Mouse (Mus musculus) urinary bladder, postnatal 4 days (tissue): ENCODE measurements around the gene Tmco3.

Experiments used
- DNase-seq, 2 experiments: peaks; one replicate each; pipeline ENCODE4 v3.0.0; 2021 to 2022; ENCODE audit warnings: low spot score in 2 of 2

Tmco3 gene

GRCm38 (mm10) chr8:13287692-13288623, at the start of gene Tmco3, which contains the start of gene Dcun1d2:
Tmco3 (plus strand) TSS chr8:13288190.
Dcun1d2 (minus strand) TSS chr8:13288131.
- DNase-seq: peak; percentile 91

- DNase-seq: no peak
Observed at GRCm38 (mm10) chr8:13240055-13240454, 47.9 kb upstream of the Tmco3 start.

GRCm38 (mm10) chr8:13240691-13241090, 47.3 kb upstream of the Tmco3 start:
- no peak for DNase-seq

DNA sequence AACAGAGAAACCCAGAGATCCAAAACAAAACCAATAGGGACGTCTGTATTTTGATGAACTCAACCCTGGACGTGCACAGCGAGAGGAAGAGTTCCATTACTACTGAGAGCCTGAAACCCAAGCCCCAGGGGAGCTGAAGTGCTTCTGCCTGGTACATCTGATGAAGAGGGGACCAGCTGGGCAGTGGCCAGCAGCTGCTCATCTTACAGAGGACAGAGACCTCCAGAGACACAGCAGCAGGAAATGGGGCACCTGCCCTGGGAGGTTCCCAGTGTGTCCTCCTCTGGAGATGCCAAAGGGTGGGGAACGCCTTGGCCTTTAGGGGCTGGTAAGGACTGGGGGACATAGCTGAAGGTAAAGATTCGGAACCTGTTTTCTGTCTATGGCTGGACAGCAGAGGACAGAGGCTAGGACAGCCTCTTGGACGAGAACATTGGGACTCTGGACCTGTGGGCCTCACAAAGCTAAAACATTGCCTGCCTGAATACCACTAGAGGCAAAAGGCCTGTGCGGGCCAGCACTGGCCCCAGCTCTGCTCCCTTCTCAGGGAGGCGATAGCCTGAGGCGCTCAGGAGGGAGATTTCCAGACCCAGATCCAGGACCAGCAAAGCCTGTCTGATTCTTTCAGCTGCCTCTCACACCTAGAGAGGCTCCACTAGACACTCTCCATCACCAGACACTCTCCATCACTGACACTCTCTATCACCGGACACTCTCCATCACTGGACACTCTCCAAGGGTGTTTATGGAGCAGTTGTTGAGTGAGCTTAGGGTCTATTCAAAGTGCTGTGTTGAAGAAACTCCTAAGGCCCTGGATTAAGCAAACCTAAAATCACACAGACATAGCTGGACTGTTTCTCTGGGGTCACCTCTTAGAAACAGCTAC, 44.8 kb upstream of the Tmco3 start:
- no peak for DNase-seq

DNA sequence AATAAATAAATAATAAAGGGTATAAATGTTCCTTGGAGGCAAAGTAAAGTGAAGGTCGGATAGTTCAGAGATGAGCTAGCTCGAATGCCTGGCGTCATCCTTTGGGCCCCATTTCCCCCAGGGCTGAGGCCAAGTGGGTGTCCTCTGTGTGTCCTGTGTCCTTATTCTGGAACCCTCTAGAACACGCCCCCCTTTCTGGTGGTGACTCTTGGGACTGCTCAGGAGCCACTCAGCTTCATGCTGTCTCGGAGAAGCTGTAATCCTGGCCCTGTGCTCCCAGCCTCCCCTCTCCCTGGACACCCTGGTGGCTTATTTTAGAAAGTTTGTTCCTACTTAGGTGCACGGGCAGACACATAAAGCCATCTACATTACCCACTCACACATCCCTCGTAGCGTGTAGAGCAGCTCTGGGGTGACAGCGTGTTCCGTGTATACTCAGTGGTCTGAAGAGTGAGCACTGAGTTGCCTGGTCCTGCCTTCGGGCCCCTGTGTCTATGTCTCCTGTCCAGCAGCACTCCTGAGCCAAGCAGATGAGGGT, 43.6 kb upstream of the Tmco3 start:
- DNase-seq: no peak

DNA sequence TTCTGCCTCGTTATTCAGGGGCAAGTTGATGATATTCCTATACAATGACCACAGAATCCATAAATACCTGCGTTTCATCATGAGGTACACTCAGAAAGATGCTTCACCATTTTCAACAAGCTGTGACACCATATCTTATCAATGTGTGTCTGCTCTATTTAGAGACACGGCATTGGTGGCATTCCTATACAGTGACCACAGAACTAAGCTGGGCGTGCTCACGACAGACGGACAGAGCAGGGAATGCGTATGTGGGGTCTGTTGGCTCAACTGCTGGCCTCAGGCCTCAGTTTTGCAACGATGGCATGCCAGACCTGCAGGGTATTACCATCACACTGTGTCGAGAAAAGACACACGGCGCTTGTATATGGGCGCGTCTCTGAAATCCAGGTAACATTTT, 35.2 kb upstream of the Tmco3 start:
- DNase-seq: no peak

GRCm38 (mm10) chr8:13253413-13253812, 34.6 kb upstream of the Tmco3 start:
- no peak for DNase-seq

- DNase-seq: peak; percentile 52 to 75
Observed at GRCm38 (mm10) chr8:13254019-13254418, 34.0 kb upstream of the Tmco3 start, which contains the start of gene Adprhl1. Adprhl1 (minus strand) TSS chr8:13254162.

DNA sequence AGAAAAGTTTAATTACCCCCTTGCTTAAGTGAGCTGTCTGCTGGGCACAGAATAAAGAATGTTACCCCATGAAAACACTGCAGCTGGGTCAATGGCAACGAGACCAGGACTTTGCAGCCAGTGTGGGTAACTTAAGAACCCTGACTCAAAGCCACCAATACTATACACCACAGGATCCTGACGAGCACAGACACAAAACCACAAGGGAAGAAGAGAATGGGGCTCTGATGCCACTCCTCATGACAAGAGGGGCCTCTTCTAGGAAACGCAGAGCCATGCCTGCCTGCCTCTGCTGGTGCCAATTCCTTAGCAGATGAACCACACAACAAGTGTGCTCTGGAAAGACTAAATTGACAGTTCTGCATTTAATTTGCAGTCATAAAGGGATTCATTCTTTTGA, 24.6 kb upstream of the Tmco3 start:
- DNase-seq: no peak

GRCm38 (mm10) chr8:13267566-13267965, 20.4 kb upstream of the Tmco3 start:
- DNase-seq: no peak

DNA sequence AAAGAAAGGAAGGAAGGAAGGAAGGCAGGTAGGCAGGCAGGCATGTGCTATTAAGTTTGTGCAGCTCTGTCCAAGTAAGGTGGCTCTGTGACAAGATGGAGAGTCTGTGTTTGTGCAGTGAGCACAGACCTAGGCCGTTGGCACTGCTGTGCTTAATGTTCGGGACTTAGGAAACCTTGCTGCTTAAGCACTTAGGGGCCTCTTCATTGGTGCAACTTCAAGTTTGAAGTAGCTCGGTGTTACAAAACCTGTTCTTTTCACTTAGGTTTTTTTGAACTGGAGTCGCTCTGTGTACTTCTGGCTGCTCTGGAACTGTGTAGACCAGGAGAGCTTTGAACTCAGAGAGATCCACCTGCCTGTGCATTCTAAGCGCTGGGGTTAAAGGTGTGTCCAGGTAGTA, 15.2 kb upstream of the Tmco3 start:
- DNase-seq: no peak

DNA sequence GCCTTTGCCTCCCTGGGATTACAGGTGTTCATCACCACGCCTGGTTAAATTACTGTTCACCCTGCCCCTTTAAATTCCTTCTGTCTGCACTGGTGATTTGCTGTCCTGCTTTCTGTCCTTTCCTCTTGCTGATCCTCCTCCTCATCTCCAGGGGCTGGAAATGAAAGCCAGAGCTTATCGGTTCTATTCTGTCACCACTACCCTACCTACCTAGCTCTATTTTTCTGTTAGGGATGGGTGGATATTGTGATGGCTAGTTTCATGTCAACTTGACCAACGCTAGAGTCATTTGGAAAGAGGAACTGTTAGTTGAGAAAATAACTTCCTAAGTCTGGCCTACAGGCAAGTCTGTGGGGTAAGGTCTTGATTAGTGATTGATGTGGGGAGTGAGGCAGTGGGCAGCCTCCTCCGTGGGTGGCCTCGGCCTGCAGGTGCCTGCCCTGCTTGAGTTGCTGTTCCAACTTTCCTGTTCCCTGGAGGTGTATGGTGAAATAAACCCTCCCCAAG, 11.0 kb upstream of the Tmco3 start:
- no peak for DNase-seq

- DNase-seq: no peak
Observed at GRCm38 (mm10) chr8:13283200-13283599, 4.8 kb upstream of the Tmco3 start.

DNA sequence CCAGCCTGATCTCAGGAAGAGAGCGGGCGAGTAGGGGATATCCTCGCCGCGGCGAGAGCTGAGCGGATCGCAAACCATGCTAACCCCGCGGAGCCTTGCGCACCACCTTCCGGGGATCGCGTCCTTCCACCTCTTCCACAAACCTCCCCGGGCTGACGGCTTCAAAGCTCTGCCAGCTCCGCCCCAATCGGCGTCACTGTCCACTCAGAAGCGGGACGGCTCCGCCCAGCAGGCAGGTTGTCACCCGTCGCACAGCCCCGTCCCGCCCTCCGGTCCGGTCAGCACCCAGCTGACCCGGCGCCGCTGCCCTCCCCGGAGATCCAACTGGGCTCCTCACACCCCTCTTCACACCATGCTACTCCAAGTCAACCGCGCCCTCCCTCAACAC, 692 bp upstream of the Tmco3 start:
- DNase-seq: peak; percentile 82

- DNase-seq: no peak
Observed at GRCm38 (mm10) chr8:13288646-13289045, 656 bp downstream of the Tmco3 start.

DNA sequence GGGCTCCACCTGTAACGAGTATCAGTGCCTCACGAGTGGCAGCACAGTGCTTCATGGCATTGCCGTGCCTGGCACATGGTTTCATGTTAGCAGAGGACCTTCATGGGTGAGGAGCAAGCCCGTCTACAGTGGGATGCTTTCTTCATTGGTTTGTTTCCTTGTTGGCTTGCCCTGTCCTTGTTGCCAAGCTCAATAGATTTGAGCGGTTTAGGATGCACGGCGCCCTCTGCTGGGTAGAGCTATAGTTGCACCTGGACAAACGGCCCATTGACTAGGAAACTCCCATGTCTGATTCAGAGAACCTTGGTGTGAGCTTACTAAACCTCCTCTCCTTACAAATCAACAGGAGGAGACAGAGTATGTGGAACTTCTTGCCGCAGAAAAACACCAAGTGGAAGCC, 4.4 kb downstream of the Tmco3 start:
- peak; percentile 59 to 74 for DNase-seq

DNA sequence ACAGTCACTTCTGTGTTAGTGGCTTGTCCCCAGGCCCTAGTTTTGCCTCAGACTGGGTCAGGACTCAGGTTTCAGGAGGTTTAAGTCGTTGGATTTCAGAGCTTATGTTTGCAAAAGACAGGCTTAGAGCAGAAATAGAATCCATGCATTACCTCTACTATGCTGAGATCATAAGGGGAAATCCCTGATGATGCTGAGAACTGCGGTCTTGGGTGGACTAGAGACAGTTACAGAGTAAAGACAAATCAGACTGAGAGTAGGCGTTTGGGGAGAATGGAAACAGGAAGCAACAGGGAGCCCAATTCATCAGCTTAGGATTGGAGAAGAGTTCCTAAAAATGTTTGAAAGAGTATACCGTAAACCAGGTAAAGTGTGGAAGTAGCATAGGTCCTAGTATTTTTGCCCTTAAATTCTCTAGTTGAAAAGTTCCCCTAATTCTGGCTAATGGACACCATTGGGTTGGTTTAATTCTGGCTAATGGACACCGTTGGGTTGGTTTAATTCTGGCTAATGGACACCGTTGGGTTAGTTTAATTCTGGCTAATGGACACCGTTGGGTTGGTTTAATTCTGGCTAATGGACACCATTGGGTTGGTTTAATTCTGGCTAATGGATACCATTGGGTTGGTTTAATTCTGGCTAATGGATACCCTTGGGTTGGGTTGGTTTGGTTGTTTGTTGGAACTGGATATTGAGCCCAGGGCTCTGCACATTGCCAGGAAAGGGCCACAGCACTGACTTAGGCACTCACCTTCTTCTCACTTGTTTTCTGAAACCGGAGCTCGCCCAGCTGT, 5.9 kb downstream of the Tmco3 start:
- DNase-seq: no peak

DNA sequence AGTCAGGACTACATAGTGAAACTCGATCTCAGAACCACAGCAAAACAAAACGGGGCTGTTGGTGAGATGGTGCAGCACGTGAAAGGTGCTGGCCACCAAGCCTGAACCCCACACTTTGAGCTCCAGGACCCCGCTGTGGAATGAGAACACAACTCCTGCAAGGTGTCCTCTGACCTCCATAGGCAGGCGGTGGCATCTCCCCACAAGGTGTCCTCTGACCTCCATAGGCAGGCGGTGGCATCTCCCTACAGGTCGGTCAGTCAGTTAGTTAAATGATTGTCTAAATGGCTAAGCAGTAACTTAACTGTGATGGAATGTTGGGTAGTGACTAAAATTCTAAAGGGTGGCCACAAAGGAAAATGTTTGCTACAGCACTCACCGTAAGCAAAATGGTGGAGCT, 11.6 kb downstream of the Tmco3 start:
- DNase-seq: no peak

GRCm38 (mm10) chr8:13301036-13301435, 13.0 kb downstream of the Tmco3 start:
- DNase-seq: no peak

GRCm38 (mm10) chr8:13305459-13305858, 17.5 kb downstream of the Tmco3 start:
- no peak for DNase-seq

DNA sequence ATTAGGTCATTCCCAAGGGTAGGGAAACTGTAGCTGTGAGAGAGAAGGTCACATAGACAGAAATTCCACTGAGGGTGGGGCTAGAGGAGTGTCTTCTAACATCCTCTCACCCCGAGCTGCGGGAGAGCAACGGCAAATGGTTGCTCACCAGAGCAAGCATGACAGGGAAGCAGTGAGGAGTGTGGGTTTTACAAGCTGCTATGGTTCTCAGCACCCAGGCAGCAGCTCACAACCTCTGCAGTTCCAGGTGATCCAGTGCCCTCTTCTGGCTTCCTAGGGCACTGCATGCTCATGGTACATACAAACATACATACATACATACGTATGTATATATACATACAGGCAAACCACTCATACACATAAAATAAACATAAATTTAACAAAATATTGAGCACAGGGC, 17.9 kb downstream of the Tmco3 start:
- no peak for DNase-seq
